Comparison of ENCODE assay signal across 24 mouse cellular contexts in genomic region chr12:48511594-48511993, GRCm38 (mm10).
DNase-seq lines count a peak whose midpoint lies in the region; ATAC-seq and TF ChIP-seq lines count a peak whose summit lies in the region.
"Had no signal": no experiment of that assay in that cellular context is flagged by ENCODE, and none has a peak within 500 bp of the region (broad histone marks: within the 10 kb centered on the region; RNA-seq: fewer than 3 reads in every experiment).

No protein-coding gene starts in this region.

- DNase-seq in CH12.LX (ENCODE audit: extremely low read depth) (peak; percentile 95), ES-CJ7 (ENCODE audit: low read depth, low spot score) (peak; percentile 72), MEL (ENCODE audit: low read depth, low spot score) (peak; percentile 60), ZHBTc4 (ENCODE audit: low read depth, low spot score) (peak; percentile 55)
- no peak for DNase-seq in cerebellum, postnatal 14 days
- no peak for DNase-seq in midbrain, embryonic 14.5 days
- DNase-seq: adrenal gland, postnatal 10 days; adrenal gland, postnatal 36 days; cerebellum, adult 18-20 months; cerebellum, adult 9-10 months; cerebellum, postnatal 25 days; forebrain, postnatal 0 days; gastrocnemius, adult 2 months; gastrocnemius, postnatal 14 days; heart, adult 11 months; kidney, adult 18-20 months had no signal

- ATAC-seq in inflammation-experienced regulatory T-cells, adult 6 months = no peak
- ATAC-seq in midbrain, embryonic 14.5 days (ENCODE audit: low FRiP score, low TSS enrichment) = no peak
- ATAC-seq: forebrain, embryonic 14.5 days; forebrain, postnatal 0 days; intestine, embryonic 16.5 days had no signal

- H3K4me3 ChIP-seq in CH12.LX (replicated peaks in 1 of 3; ENCODE audit: low read depth in 2 of 3, low read length in 2 of 3, poor library complexity in 1 of 3) (no peak overlapping the region), MEL (ENCODE audit: control insufficient read depth in 1 of 2, insufficient read depth in 1 of 2, low read depth in 2 of 2, low read length in 2 of 2) (no peak overlapping the region)
- H3K4me3 ChIP-seq in midbrain, embryonic 14.5 days (replicated peaks; ENCODE audit: low read depth, low read length) = no peak overlapping the region
- H3K4me3 ChIP-seq: embryonic facial prominence, embryonic 12.5 days; embryonic facial prominence, embryonic 15.5 days; gastrocnemius, adult 2 months; hindbrain, embryonic 12.5 days; hindbrain, embryonic 15.5 days had no signal

- TF ChIP-seq POLR2A in CH12.LX (IDR thresholded peaks at IDR 0.05; ENCODE audit: low read depth, low read length) (no peak), MEL (IDR thresholded peaks at IDR 0.05; ENCODE audit: control insufficient read depth in 1 of 2, insufficient read depth in 1 of 2, low read depth in 1 of 2, low read length in 2 of 2, poor library complexity in 1 of 2) (no peak)

- H3K9ac ChIP-seq in CH12.LX (ENCODE audit: insufficient read depth, low read depth) = no peak overlapping the region
- H3K9ac ChIP-seq in MEL (ENCODE audit: control insufficient read depth, low read depth, low read length, poor library complexity, severe bottlenecking) = no peak overlapping the region
- H3K9ac ChIP-seq in midbrain, embryonic 14.5 days (replicated peaks; ENCODE audit: low read length) = no peak overlapping the region
- H3K9ac ChIP-seq: embryonic facial prominence, embryonic 12.5 days; embryonic facial prominence, embryonic 15.5 days; forebrain, postnatal 0 days; hindbrain, embryonic 12.5 days; hindbrain, embryonic 15.5 days had no signal

- in situ Hi-C loops in CH12.LX (cut with MboI; ENCODE audit: low pct_ligation_motif_present, low pct_unique_long_range_greater_than_20kb, low sequenced_read_pairs) = no loop called here

- no peak for TF ChIP-seq CTCF in CH12.LX (conservative IDR thresholded peaks at IDR 0.05 in 1 of 2, IDR thresholded peaks at IDR 0.05 in 1 of 2; ENCODE audit: low read depth in 2 of 2, low read length in 2 of 2)
- TF ChIP-seq CTCF in MEL (IDR thresholded peaks at IDR 0.05 in 2 of 3, conservative IDR thresholded peaks at IDR 0.05 in 1 of 3; ENCODE audit: control insufficient read depth in 1 of 3, insufficient read depth in 1 of 3, low read depth in 2 of 3, low read length in 3 of 3, poor library complexity in 1 of 3, severe bottlenecking in 1 of 3) = no peak

- H3K79me2 ChIP-seq in CH12.LX (replicated peaks; ENCODE audit: control insufficient read depth, extremely low read depth, insufficient read depth, poor library complexity, severe bottlenecking) (no peaks in the 10 kb centered on the region), MEL (ENCODE audit: control insufficient read depth, insufficient read depth, low read length, poor library complexity) (no peaks in the 10 kb centered on the region)

- H3K27ac ChIP-seq in CH12.LX (ENCODE audit: insufficient read depth, low read depth) (peak overlapping the region; percentile 73; the same call in 1 of the 2 replicates), MEL (ENCODE audit: control insufficient read depth, low read depth, low read length) (no peak overlapping the region; the same call in 1 of the 2 replicates)
- H3K27ac ChIP-seq in midbrain, embryonic 14.5 days (replicated peaks; ENCODE audit: low read depth, low read length) = no peak overlapping the region
- H3K27ac ChIP-seq: embryonic facial prominence, embryonic 12.5 days; embryonic facial prominence, embryonic 15.5 days; gastrocnemius, adult 2 months; hindbrain, embryonic 12.5 days; hindbrain, embryonic 15.5 days had no signal

- no peaks in the 10 kb centered on the region for H3K36me3 ChIP-seq in CH12.LX (replicated peaks in 1 of 2; ENCODE audit: control insufficient read depth in 1 of 2, insufficient read depth in 1 of 2, low read length in 1 of 2)
- no peaks in the 10 kb centered on the region; a peak in 1 of 4 replicates for H3K36me3 ChIP-seq in MEL (ENCODE audit: control insufficient read depth in 1 of 2, insufficient read depth in 2 of 2, low read length in 2 of 2)
- no peaks in the 10 kb centered on the region for H3K36me3 ChIP-seq in midbrain, embryonic 14.5 days (ENCODE audit: control insufficient read depth, insufficient read depth, low read length)
- H3K36me3 ChIP-seq: embryonic facial prominence, embryonic 12.5 days; embryonic facial prominence, embryonic 15.5 days; hindbrain, embryonic 12.5 days; hindbrain, embryonic 15.5 days had no signal

- 84% methylated on average over 3 of the region's 3 CpGs for WGBS in midbrain, embryonic 14.5 days

- H3K4me1 ChIP-seq in CH12.LX (ENCODE audit: control insufficient read depth in 1 of 2, insufficient read depth in 2 of 2) = peaks cover 8 to 30% of the 10 kb centered on the region in 2 experiments; a peak in 3 of 4 replicates
- peaks cover 0 to 4% of the 10 kb centered on the region in 2 experiments; a peak in 1 of 4 replicates for H3K4me1 ChIP-seq in MEL (ENCODE audit: control insufficient read depth in 1 of 2, insufficient read depth in 2 of 2, low read length in 2 of 2)
- no peaks in the 10 kb centered on the region for H3K4me1 ChIP-seq in midbrain, embryonic 14.5 days (ENCODE audit: control insufficient read depth, insufficient read depth, low read length)
- H3K4me1 ChIP-seq: embryonic facial prominence, embryonic 12.5 days; embryonic facial prominence, embryonic 15.5 days; hindbrain, embryonic 12.5 days; hindbrain, embryonic 15.5 days had no signal

- TF ChIP-seq EP300 in CH12.LX (IDR thresholded peaks at IDR 0.05; ENCODE audit: low read length) = peak; percentile 100
- peak; percentile 42 to 43 for TF ChIP-seq EP300 in MEL (IDR thresholded peaks at IDR 0.05; ENCODE audit: low read depth in 1 of 2, low read length in 2 of 2)

- H3K4me2 ChIP-seq in CH12.LX (ENCODE audit: insufficient read depth, low read depth, poor library complexity, severe bottlenecking) = peak overlapping the region; percentile 62; the same call in 1 of the 2 replicates
- H3K4me2 ChIP-seq in midbrain, embryonic 14.5 days (ENCODE audit: low read length) = no peak overlapping the region
- H3K4me2 ChIP-seq: embryonic facial prominence, embryonic 12.5 days; embryonic facial prominence, embryonic 15.5 days; heart, embryonic 11.5 days; hindbrain, embryonic 12.5 days; hindbrain, embryonic 15.5 days had no signal

- H3K9me3 ChIP-seq in CH12.LX (replicated peaks; ENCODE audit: low read length) (no peaks in the 10 kb centered on the region), MEL (replicated peaks; ENCODE audit: insufficient read depth, low read length) (no peaks in the 10 kb centered on the region)
- H3K9me3 ChIP-seq in midbrain, embryonic 14.5 days (ENCODE audit: control insufficient read depth, low read length) = no peaks in the 10 kb centered on the region
- H3K9me3 ChIP-seq: embryonic facial prominence, embryonic 12.5 days; embryonic facial prominence, embryonic 15.5 days; hindbrain, embryonic 12.5 days; hindbrain, embryonic 15.5 days had no signal

- no peak; the same call in none of the 2 replicates for TF ChIP-seq RAD21 in CH12.LX (IDR thresholded peaks at IDR 0.05; ENCODE audit: low read depth, low read length)
- no peak for TF ChIP-seq RAD21 in MEL (IDR thresholded peaks at IDR 0.05; ENCODE audit: low read depth, low read length)

- dilution Hi-C loops in CH12.LX (cut with MboI; ENCODE audit: extremely low pct_ligation_motif_present, extremely low pct_unique_long_range_greater_than_20kb, low sequenced_read_pairs) = no loop called here

- H3K27me3 ChIP-seq in CH12.LX (replicated peaks) (no peaks in the 10 kb centered on the region), MEL (ENCODE audit: control insufficient read depth in 1 of 2, insufficient read depth in 2 of 2, low read length in 2 of 2) (no peaks in the 10 kb centered on the region)
- no peaks in the 10 kb centered on the region for H3K27me3 ChIP-seq in midbrain, embryonic 14.5 days (ENCODE audit: control insufficient read depth, insufficient read depth, low read length)
- H3K27me3 ChIP-seq: embryonic facial prominence, embryonic 12.5 days; embryonic facial prominence, embryonic 15.5 days; hindbrain, embryonic 12.5 days; hindbrain, embryonic 15.5 days had no signal

TF ChIP-seq in CH12.LX, 34 proteins besides CTCF, POLR2A, EP300 and RAD21 (continues in another document):
- TF ChIP-seq USF1 (IDR thresholded peaks at IDR 0.05; ENCODE audit: low read depth, low read length) = no peak
- TF ChIP-seq ETS1 (conservative IDR thresholded peaks at IDR 0.05; ENCODE audit: low read depth, low read length) = peak; percentile 94
- TF ChIP-seq MEF2A (IDR thresholded peaks at IDR 0.05; ENCODE audit: borderline replicate concordance, low read depth, low read length) = peak; percentile 93
- no peak; the same call in 1 of the 2 replicates for TF ChIP-seq HCFC1 (IDR thresholded peaks at IDR 0.05; ENCODE audit: low read depth, low read length)
- peak; percentile 100 for TF ChIP-seq RCOR1 (conservative IDR thresholded peaks at IDR 0.05; ENCODE audit: low read depth, low read length)
- peak; percentile 90 for TF ChIP-seq CHD2 (IDR thresholded peaks at IDR 0.05; ENCODE audit: low read length)
- no peak for TF ChIP-seq CHD1 (IDR thresholded peaks at IDR 0.05; ENCODE audit: low read depth, low read length)
- TF ChIP-seq MYC (IDR thresholded peaks at IDR 0.05; ENCODE audit: low read depth, low read length) = peak; percentile 86
- TF ChIP-seq JUND (conservative IDR thresholded peaks at IDR 0.05; ENCODE audit: low read depth, low read length) = peak; percentile 99
- peak; percentile 32; the same call in 1 of the 2 replicates for TF ChIP-seq ZNF384 (IDR thresholded peaks at IDR 0.05; ENCODE audit: low read depth, low read length)
- no peak for TF ChIP-seq NELFE (IDR thresholded peaks at IDR 0.05; ENCODE audit: low read depth, low read length)

TF ChIP-seq in MEL, 35 proteins besides CTCF, POLR2A, EP300 and RAD21 (continues in another document):
- TF ChIP-seq USF2 (IDR thresholded peaks at IDR 0.05; ENCODE audit: borderline replicate concordance in 1 of 2, insufficient read depth in 1 of 2, low read depth in 1 of 2, low read length in 2 of 2) = no peak
- TF ChIP-seq MAFK (IDR thresholded peaks at IDR 0.05; ENCODE audit: borderline replicate concordance, low read depth, low read length) = no peak
- no peak for TF ChIP-seq MAZ (IDR thresholded peaks at IDR 0.05; ENCODE audit: low read depth, low read length)
- TF ChIP-seq SMC3 (IDR thresholded peaks at IDR 0.05; ENCODE audit: low read depth, low read length) = no peak
- TF ChIP-seq CHD1 (IDR thresholded peaks at IDR 0.05; ENCODE audit: low read depth, low read length) = no peak
- TF ChIP-seq TAL1 (IDR thresholded peaks at IDR 0.05; ENCODE audit: low read length) = no peak
- TF ChIP-seq TCF12 (IDR thresholded peaks at IDR 0.05; ENCODE audit: low read depth, low read length) = peak; percentile 41; the same call in 1 of the 2 replicates
- peak; percentile 33; the same call in 1 of the 2 replicates for TF ChIP-seq ETS1 (IDR thresholded peaks at IDR 0.05; ENCODE audit: low read depth, low read length)
- TF ChIP-seq JUND (IDR thresholded peaks at IDR 0.05; ENCODE audit: low read depth, low read length) = no peak
- no peak for TF ChIP-seq TBP (IDR thresholded peaks at IDR 0.05; ENCODE audit: low read depth, low read length)
- TF ChIP-seq USF1 (IDR thresholded peaks at IDR 0.05; ENCODE audit: low read depth, low read length) = no peak
- TF ChIP-seq E2F4 (IDR thresholded peaks at IDR 0.05; ENCODE audit: borderline replicate concordance, low read depth, low read length) = no peak

Comparison
In these comparisons a context has a peak if more than half of its experiments do, and no peak if none do; other contexts are left out.
1. DNase-seq: peak in CH12.LX (single experiment), ES-CJ7 (single experiment), MEL (single experiment) and ZHBTc4 (single experiment); none in cerebellum, postnatal 14 days (0 of 2) and midbrain, embryonic 14.5 days (single experiment).
2. Of the 35 proteins assayed by ChIP-seq in both MEL and CH12.LX: peak only in MEL: none; only in CH12.LX: BHLHE40, CHD2, JUND, MAFK, MAX, MAZ and 7 more; in both: EP300, ETS1 and TCF12; in neither: 19.